Mouse (Mus musculus) right cerebral cortex, adult 2 months (tissue): ENCODE measurements at regions not wholly inside any gene's neighbourhood (a gene's known extent, or its start where the extent isn't known, plus 50 kb on each side); places are given as distances from the start of the nearest gene placed in this dataset.
A peak's percentile ranks its signal among the peaks of the same experiment; 100 is the strongest.

Source experiments
- DNase-seq, 2 experiments: peaks; one replicate each; pipeline ENCODE4 v3.0.0; 2021 to 2022; ENCODE audit warnings: low spot score in 2 of 2

- DNase-seq, result no peak
Measured at GRCm38 (mm10) chr9:113191163-113191562, 516.9 kb downstream of the Pdcd6ip start.

DNA sequence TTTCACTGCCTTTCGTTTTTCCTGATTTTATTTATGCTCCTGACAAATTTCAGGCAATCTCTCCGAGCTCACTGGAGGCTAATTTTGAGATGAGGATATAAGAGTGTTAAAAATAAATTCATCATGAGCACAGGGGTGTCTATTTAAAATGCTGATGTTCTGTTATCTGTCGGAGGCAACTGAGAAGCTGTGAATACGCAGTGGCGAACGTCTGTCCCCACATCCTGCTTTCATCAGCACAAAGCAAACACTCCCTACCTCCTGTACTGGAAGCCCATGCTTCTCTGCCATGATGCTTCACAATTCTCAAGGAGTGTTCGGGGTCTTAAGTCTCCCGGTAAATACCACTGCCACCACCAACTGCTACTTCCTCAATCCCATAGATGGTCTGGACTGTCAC, 526.9 kb downstream of the Pdcd6ip start:
- DNase-seq, result peak; percentile 18 to 31

- no peak for DNase-seq
Measured at GRCm38 (mm10) chr9:113177918-113178235, 530.2 kb downstream of the Pdcd6ip start.

DNA sequence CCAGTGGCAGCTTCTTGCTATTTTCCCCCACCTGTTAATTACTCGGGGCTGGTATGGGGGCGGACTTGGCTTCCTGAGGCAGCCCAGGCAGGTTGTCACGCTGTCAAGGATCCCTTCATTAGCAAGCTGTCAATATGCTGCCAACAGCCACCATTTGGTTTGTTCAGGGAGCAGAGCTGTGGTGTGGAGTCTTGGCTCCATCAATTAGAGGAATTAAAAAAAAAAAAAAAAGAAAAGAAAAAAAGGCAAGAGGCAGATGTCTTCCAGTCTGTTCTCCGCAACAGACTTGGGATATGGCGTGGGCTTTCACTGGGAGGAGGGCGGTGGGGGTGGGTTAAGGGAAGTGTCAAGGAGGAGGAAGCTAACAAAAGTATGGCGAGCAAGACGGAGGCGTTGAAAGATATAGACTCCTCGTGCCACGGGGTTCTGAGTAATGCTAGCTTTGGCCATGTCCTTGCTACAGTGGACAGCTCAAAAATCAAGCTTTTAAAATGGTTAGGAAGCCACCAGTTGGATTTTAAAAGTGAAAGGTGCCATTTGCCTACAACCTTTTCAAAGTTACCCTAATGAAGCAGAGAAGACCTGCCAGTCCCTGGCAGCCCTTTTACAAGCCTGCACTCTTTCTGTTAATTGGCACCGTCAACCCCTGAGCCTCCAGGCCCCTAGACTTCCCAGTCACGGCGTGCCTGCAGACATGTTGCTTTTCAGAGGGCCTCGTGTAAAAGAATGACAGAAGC, 530.7 kb downstream of the Pdcd6ip start:
- DNase-seq, result peak; percentile 80 to 86

GRCm38 (mm10) chr9:113171767-113172405, 536.2 kb downstream of the Pdcd6ip start:
- peak; percentile 67 to 75 for DNase-seq

GRCm38 (mm10) chr9:113162897-113163874, 544.9 kb downstream of the Pdcd6ip start:
- no peak for DNase-seq

- no peak for DNase-seq
Measured at GRCm38 (mm10) chr9:113160011-113160410, 548.0 kb downstream of the Pdcd6ip start.

GRCm38 (mm10) chr9:113158080-113158479, 550.0 kb downstream of the Pdcd6ip start:
- DNase-seq, result no peak

DNA sequence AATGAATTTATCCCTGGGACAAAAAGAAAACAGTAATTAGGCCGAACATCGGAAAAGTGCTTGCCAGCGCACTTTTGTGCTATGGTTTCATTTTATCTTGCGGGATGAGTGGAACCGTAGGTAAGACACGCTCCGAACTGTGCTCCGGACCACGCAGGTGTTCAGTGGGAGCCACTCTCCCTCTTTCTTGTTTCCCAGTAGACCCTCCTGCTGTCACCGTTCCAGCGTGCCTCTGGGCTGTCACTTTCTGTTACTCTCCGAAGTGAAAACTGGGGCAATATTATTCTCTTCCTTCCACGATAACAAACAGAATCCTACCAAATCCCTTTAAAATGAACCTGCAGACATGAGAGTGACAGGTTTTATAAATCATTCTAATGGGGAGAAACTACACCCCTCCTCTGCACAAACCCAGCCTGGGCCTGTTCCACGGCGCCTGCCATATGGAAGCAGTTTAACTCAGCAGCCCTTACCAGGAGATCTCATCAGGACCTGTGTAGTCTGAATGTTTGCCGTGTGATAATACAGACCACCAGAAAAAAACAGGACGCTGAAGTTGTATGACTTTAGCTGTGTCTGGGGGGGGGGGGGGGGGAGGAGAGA, 550.5 kb downstream of the Pdcd6ip start:
- peak in 1 of 2 experiments; percentile 46 for DNase-seq

DNA sequence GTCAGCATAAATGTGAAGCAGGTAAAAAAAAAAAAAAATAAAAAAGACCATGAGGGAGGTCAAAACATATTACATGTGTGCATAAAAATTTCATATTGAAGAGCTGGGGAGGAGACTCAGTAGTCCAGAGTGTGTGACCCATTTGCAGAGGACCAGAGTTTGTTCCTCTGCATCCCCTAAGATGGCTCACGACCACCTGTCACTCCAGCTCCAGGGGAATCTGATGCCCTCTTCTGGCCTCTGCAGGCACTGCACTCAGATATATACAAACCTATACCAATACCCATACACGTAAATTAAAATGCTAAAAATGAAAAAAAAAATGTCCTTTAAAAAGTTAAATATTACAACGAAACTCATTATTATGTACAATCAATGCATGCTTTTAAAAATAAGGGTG, 551.4 kb downstream of the Pdcd6ip start:
- no peak for DNase-seq

- DNase-seq, result no peak
Measured at GRCm38 (mm10) chr9:113149084-113149483, 559.0 kb downstream of the Pdcd6ip start.

GRCm38 (mm10) chr9:113146571-113146970, 561.5 kb downstream of the Pdcd6ip start:
- no peak for DNase-seq

- no peak for DNase-seq
Measured at GRCm38 (mm10) chr9:113145036-113145435, 563.0 kb downstream of the Pdcd6ip start.

DNA sequence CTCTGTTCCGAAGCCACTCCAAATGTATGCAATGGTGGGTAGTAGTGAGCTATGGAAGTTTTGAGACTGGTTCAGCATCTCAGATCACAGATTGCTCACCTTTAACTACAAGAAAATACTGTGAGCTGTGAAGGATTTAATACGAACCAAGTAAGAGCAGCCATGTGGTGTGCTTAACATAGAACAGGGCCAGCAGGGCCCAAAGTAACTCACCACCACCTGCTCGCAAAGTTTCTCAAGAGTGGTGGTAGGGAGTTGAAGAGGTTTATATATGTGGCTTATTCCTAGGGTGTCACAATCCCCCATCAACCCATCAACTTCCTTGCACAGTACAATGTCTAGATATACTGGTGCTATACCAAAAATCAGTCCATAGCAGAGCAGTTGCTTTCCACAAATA, 573.4 kb downstream of the Pdcd6ip start:
- DNase-seq, result no peak

- no peak for DNase-seq
Measured at GRCm38 (mm10) chr9:113123004-113123692, 584.9 kb downstream of the Pdcd6ip start.

- DNase-seq, result no peak
Measured at GRCm38 (mm10) chr9:113122253-113122749, 585.8 kb downstream of the Pdcd6ip start.

DNA sequence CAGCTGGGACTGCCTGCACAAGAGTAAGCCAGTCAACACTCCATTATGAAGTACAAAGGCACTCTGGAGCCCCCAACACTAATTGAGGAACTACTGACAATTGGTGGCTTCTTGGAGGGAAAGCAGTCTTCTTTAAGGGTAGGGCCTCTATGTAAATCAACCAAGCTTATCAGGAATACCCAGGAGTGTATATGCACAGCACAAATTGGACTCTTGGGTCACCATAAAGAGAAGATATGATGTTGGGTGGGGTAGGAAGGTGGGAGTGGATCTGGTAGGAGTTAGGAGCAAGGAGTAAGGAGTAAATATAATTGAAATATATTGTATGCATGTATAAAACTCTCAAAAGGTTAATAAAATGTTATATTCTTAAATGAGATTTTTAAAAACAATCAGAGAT, 587.7 kb downstream of the Pdcd6ip start:
- no peak for DNase-seq

GRCm38 (mm10) chr9:113119721-113120120, 588.3 kb downstream of the Pdcd6ip start:
- DNase-seq, result no peak

- no peak for DNase-seq
Measured at GRCm38 (mm10) chr9:113115576-113115975, 592.5 kb downstream of the Pdcd6ip start.

DNA sequence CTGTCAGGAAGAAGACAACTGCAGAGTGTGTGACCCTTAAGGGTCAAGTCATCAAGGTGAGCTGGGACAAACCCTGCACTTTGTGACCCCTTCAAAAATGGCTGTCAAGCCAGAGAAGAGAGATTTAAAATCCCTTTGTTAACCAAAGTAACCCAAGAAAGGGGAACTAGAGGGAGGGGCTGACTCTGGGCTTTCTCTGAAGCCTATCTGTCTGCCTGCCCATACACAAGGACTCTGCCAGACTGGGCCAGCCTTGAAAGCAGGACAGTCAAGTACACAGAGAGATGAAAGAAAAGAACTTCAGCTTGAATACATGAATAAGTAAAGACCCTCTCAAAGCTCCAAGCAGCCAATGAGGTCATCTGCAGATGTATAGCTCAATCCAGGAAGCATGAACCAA, 595.3 kb downstream of the Pdcd6ip start:
- DNase-seq, result no peak

DNA sequence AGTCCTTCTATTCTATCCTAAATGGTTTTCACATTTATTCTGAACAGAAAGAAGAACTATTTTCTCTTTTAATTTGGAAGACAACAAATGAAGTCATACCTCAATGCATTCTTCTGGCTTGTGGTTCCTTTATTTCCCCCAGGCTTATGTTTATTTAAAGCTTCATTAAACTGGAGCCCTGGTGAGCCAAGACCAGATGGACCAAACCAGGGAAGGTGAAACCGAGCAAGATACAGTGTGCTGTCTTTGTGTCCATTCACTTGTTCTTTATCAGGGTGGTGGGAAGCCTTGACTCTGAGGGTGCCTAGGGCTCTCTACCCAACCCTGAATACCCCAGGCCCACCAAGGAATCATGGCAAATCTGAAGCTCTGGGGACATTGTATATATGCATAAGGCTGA, 606.3 kb downstream of the Pdcd6ip start:
- DNase-seq, result no peak
